Mouse (Mus musculus) neural tube, embryonic 12.5 days (tissue): Measurements from ENCODE around the gene Mvd. TPM values are rescaled to one million over a fixed set of nuclear protein-coding genes. Genes with fewer than 3 reads are reported as not detected.
A peak's percentile ranks its signal among the peaks of the same experiment; 100 is the strongest.

Experiments used
- ATAC-seq: fragments of 200-750 bp; cut with Nextera tagmentation; 2 replicates; pipeline ENCODE4 v1.8.0; 2017; ENCODE audit warnings: low read depth, mild to moderate bottlenecking, moderate TSS enrichment, moderate library complexity; ENCODE audit not compliant: low FRiP score
- H3K27ac ChIP-seq: fragments of 300-500 bp; sonication (generic); 2 replicates; pipeline ENCODE4 v1.5.1; 2016
- H3K27me3 ChIP-seq: fragments of 300-500 bp; sonication (generic); replicated peaks from 2 replicates; pipeline ENCODE4 v1.6.1; 2016; ENCODE audit warnings: mild to moderate bottlenecking
- H3K36me3 ChIP-seq: fragments of 300-500 bp; sonication (generic); 2 replicates; pipeline ENCODE4 v1.6.1; 2016; ENCODE audit warnings: mild to moderate bottlenecking
- H3K4me1 ChIP-seq: fragments of 300-500 bp; sonication (generic); 2 replicates; pipeline ENCODE4 v1.6.1; 2016
- H3K4me2 ChIP-seq: fragments of 300-500 bp; sonication (generic); replicated peaks from 2 replicates; pipeline ENCODE4 v1.6.1; 2016; ENCODE audit warnings: mild to moderate bottlenecking
- H3K4me3 ChIP-seq: fragments of 300-500 bp; sonication (generic); 2 replicates; pipeline ENCODE4 v1.5.1; 2016
- H3K9ac ChIP-seq: fragments of 300-500 bp; sonication (generic); 2 replicates; pipeline ENCODE4 v1.6.1; 2016; ENCODE audit warnings: mild to moderate bottlenecking
- H3K9me3 ChIP-seq: fragments of 300-500 bp; sonication (generic); 2 replicates; pipeline ENCODE4 v1.6.1; 2016; ENCODE audit warnings: mild to moderate bottlenecking
- WGBS: fragments of 180-500 bp; shearing (Covaris S2); methylation state at CpG from one replicate; pipeline ENCODE4 v1.1.7; 2016; 5-methylcytosine and 5-hydroxymethylcytosine counted together
- polyA plus RNA-seq: library from polyadenylated mRNA; unstranded; fragments of >200 nt; fragmentation: Nextera tagmentation; extraction: Ambion mirVana; gene quantifications from 2 replicates; pipeline ENCODE4 v1.2.1, GENCODE M21; 2016

The Mvd gene
- polyA plus RNA-seq, 1 experiment from 2014 or later, result 52.3 TPM

GRCm38 (mm10) chr8:122464985-122465384 is 21.8 kb upstream of the Mvd start:
- H3K4me3 ChIP-seq, result no peak overlapping the region
- H3K9me3 ChIP-seq, result no peaks in the 10 kb centered on the region
- H3K27ac ChIP-seq, result no peak overlapping the region
- H3K36me3 ChIP-seq, result peaks cover 36% of the 10 kb centered on the region
- peaks cover 34% of the 10 kb centered on the region for H3K27me3 ChIP-seq
- ATAC-seq, result no peak
- peaks cover 10% of the 10 kb centered on the region for H3K4me1 ChIP-seq
- WGBS, result 75% methylated on average over 7 of the region's 7 CpGs
- no peak overlapping the region for H3K4me2 ChIP-seq
- no peak overlapping the region for H3K9ac ChIP-seq

GRCm38 (mm10) chr8:122463651-122464640 is 20.7 kb upstream of the Mvd start:
- no peak for ATAC-seq
- Histone ChIP-seq H3K9ac (no peak overlapping the region), H3K27me3 (peaks cover 42% of the 10 kb centered on the region), H3K9me3 (no peaks in the 10 kb centered on the region), H3K4me1 (peaks cover 13% of the 10 kb centered on the region), H3K4me2 (no peak overlapping the region), H3K27ac (no peak overlapping the region), H3K4me3 (no peak overlapping the region), H3K36me3 (peaks cover 32% of the 10 kb centered on the region)
- 72% methylated on average over 12 of the region's 12 CpGs for WGBS

DNA sequence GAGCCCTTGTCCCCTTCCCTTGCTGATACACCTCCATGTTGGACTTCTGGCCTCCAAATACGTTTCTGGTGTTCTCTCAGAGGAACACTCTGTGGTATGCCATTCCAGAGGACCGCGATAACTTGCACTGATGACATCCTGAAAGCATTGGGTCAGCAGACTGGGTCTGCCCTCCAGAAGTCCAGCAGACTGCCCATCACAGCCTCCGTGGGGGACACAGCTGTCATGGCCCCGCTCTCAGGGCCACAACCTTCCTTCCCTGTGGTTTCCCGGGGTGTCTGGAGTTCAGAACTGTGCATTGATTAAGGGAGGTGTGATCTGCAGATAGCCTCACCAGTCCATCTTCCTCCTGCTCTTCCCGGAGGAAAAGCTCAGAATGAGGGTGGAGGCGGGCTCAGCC is 19.3 kb upstream of the Mvd start:
- peaks cover 13% of the 10 kb centered on the region for H3K4me1 ChIP-seq
- H3K9me3 ChIP-seq, result no peaks in the 10 kb centered on the region
- ATAC-seq, result no peak
- H3K4me2 ChIP-seq, result no peak overlapping the region
- H3K9ac ChIP-seq, result no peak overlapping the region
- H3K36me3 ChIP-seq, result peaks cover 20% of the 10 kb centered on the region
- 68% methylated on average over 8 of the region's 8 CpGs for WGBS
- H3K27ac ChIP-seq, result no peak overlapping the region
- no peak overlapping the region for H3K4me3 ChIP-seq
- peaks cover 47% of the 10 kb centered on the region for H3K27me3 ChIP-seq

DNA sequence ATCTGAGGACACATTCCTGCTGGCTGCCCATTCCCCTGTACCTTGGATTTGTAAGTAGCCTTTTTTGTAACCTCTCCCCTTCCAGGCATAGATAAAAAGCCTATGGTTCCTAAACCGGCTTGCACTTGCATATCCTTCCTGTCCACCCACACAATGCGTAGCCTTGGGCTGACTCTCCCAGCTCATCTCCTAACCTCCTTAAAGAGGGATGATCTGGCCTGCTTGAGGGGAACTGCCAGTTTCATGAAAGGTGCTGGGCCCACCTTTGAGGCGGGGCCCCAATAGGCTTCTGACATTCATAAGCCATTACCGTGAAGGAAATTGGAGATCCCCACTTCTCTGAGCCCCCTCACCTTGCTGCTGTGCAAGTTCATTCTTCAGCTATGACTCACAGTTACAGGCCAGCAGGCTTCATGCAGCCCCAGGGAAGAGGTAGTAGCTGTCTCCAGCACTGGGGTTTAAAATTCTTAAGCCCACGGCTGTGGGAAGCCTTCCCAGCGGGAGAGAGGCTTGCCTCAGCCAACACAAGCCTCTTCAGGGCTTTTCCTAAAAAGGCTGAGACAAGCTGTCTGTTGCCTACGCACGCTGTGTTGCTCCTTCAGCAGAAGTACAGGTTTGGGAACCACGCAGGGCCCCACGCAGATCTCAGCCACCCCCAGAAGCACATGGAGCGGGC is 18.4 kb upstream of the Mvd start:
- Histone ChIP-seq H3K9me3 (no peaks in the 10 kb centered on the region), H3K9ac (no peak overlapping the region), H3K27me3 (peaks cover 47% of the 10 kb centered on the region), H3K4me3 (no peak overlapping the region), H3K4me1 (peaks cover 13% of the 10 kb centered on the region), H3K27ac (no peak overlapping the region), H3K4me2 (no peak overlapping the region), H3K36me3 (peaks cover 11% of the 10 kb centered on the region; the same call in 1 of the 2 replicates)
- 67% methylated on average over 11 of the region's 11 CpGs for WGBS
- no peak for ATAC-seq

GRCm38 (mm10) chr8:122460524-122461472 is 17.6 kb upstream of the Mvd start, which contains the start of gene Snai3:
Gene Snai3, minus strand, starts transcription at chr8:122460733.
- Histone ChIP-seq H3K27me3 (peaks cover 47% of the 10 kb centered on the region), H3K9ac (0 out of 2 replicates have a peak within 1 kb of the TSS, but pooled peaks have one; percentile 33), H3K27ac (no peak within 1 kb of the TSS), H3K36me3 (peaks cover 4% of the 10 kb centered on the region; the same call in 1 of the 2 replicates), H3K9me3 (no peaks in the 10 kb centered on the region), H3K4me3 (peak within 1 kb of the TSS; percentile 27), H3K4me2 (peak within 1 kb of the TSS; percentile 64), H3K4me1 (peaks cover 13% of the 10 kb centered on the region)
- ATAC-seq, result peak; percentile 58
- WGBS, result 2% methylated on average over 56 of the region's 56 CpGs

- Histone ChIP-seq H3K4me1 (peaks cover 13% of the 10 kb centered on the region), H3K9me3 (no peaks in the 10 kb centered on the region), H3K4me3 (no peak overlapping the region), H3K27ac (no peak overlapping the region), H3K27me3 (peaks cover 47% of the 10 kb centered on the region), H3K9ac (no peak overlapping the region), H3K4me2 (peak overlapping the region; percentile 64), H3K36me3 (no peaks in the 10 kb centered on the region)
- 23% methylated on average over 7 of the region's 7 CpGs for WGBS
- ATAC-seq, result no peak
Measured at GRCm38 (mm10) chr8:122459990-122460389, 16.8 kb upstream of the Mvd start.

DNA sequence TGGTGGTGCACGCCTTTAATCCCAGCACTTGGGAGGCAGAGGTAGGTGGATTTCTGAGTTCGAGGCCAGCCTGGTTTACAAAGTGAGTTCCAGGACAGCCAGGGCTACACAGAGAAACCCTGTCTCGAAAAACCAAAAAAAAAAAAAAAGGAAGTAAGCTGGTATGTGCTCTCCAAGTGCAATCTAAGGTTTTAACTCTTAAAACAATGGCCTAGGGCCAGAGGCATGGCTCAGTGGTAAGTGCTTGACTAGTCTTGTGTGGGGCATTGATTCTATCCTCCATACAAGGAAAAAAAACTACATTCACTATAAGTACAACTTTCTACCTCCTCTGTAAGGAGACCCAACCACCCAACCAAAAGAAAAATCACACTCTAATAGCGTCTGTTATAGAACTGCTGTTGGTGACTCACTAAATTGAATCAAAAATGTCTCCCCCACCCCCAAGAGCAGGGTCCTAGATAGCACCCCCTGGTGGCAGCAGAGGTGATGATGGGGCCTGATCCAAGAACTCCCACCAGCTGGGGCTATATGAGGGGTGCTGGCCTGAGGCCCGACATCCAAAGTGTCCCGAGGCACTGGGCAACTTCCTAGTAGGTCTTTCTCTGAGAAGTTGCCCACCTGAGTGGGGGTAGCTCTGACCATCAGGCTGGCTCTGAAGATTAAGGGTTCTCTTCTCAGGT is 16.1 kb upstream of the Mvd start:
- WGBS, result 56% methylated on average over 6 of the region's 6 CpGs
- Histone ChIP-seq H3K27me3 (peaks cover 47% of the 10 kb centered on the region), H3K36me3 (no peaks in the 10 kb centered on the region), H3K9me3 (no peaks in the 10 kb centered on the region), H3K4me3 (no peak overlapping the region), H3K4me2 (no peak overlapping the region), H3K4me1 (peaks cover 13% of the 10 kb centered on the region), H3K27ac (no peak overlapping the region), H3K9ac (no peak overlapping the region)
- no peak for ATAC-seq

- H3K9me3 ChIP-seq, result no peaks in the 10 kb centered on the region
- no peak overlapping the region for H3K27ac ChIP-seq
- ATAC-seq, result no peak
- H3K4me1 ChIP-seq, result peaks cover 13% of the 10 kb centered on the region
- no peak overlapping the region for H3K9ac ChIP-seq
- no peaks in the 10 kb centered on the region for H3K36me3 ChIP-seq
- no peak overlapping the region for H3K4me3 ChIP-seq
- H3K27me3 ChIP-seq, result peaks cover 38% of the 10 kb centered on the region
- no peak overlapping the region for H3K4me2 ChIP-seq
- 79% methylated on average over 11 of the region's 11 CpGs for WGBS
Measured at GRCm38 (mm10) chr8:122457171-122457570, 13.9 kb upstream of the Mvd start.

GRCm38 (mm10) chr8:122454409-122454808 is 11.2 kb upstream of the Mvd start:
- H3K4me2 ChIP-seq, result no peak overlapping the region
- no peak overlapping the region for H3K27ac ChIP-seq
- H3K9ac ChIP-seq, result no peak overlapping the region
- no peak for ATAC-seq
- no peaks in the 10 kb centered on the region for H3K9me3 ChIP-seq
- H3K4me1 ChIP-seq, result no peaks in the 10 kb centered on the region
- peaks cover 11% of the 10 kb centered on the region for H3K27me3 ChIP-seq
- WGBS, result 87% methylated on average over 6 of the region's 6 CpGs
- no peaks in the 10 kb centered on the region for H3K36me3 ChIP-seq
- H3K4me3 ChIP-seq, result no peak overlapping the region

- no peaks in the 10 kb centered on the region for H3K9me3 ChIP-seq
- no peak overlapping the region for H3K9ac ChIP-seq
- H3K36me3 ChIP-seq, result no peaks in the 10 kb centered on the region
- 85% methylated on average over 10 of the region's 10 CpGs for WGBS
- no peak overlapping the region for H3K27ac ChIP-seq
- ATAC-seq, result no peak
- peaks cover 3% of the 10 kb centered on the region; the same call in 1 of the 2 replicates for H3K27me3 ChIP-seq
- H3K4me1 ChIP-seq, result no peaks in the 10 kb centered on the region
- H3K4me2 ChIP-seq, result no peak overlapping the region
- H3K4me3 ChIP-seq, result no peak overlapping the region
Measured at GRCm38 (mm10) chr8:122452154-122452553, 8.9 kb upstream of the Mvd start.

DNA sequence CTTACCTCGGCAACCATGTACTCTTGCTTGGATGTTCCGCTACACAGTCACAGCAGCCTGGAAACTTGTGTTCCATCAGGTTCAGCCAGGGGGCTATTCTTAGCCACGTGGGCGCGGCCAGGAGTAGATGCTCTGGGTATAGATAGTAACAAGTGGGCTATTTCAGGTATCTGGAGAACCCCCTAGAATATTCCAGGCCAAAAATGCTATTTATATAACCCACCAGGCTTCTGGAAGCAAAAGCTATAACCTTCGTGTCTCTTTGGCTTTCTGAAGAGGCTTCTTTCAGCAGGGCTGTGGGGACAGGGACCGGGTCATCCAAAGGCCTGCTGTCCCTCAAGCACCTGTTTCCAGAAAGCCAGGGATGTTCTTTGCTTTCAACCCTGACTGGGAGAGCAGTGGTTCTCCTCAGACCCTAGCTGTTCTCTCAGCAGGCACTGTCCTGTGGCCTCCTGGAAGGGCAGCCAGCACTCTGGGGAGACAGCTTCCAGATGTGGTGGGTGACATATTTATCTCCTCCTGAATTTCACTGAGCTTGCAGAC is 8.0 kb upstream of the Mvd start:
- Histone ChIP-seq H3K27me3 (peaks cover 3% of the 10 kb centered on the region; the same call in 1 of the 2 replicates), H3K9ac (no peak overlapping the region), H3K36me3 (no peaks in the 10 kb centered on the region), H3K27ac (no peak overlapping the region), H3K4me2 (no peak overlapping the region), H3K4me1 (no peaks in the 10 kb centered on the region), H3K4me3 (no peak overlapping the region), H3K9me3 (no peaks in the 10 kb centered on the region)
- 84% methylated on average over 7 of the region's 7 CpGs for WGBS
- no peak for ATAC-seq
